Mouse (Mus musculus) cortical plate, adult 2 months (tissue): ENCODE data around the gene Qprt. TPM values are rescaled to one million over a fixed set of nuclear protein-coding genes. Genes with fewer than 3 reads are reported as not detected.
"Not testable (repeated sequence)": the region's sequence is repeated elsewhere in the genome, so short reads cannot be mapped to it uniquely, and the experiment has no call there.

ENCODE experiments used
- H3K27ac ChIP-seq: fragments of 200-500 bp; 2 replicates; pipeline ENCODE4 v1.5.1; 2012; ENCODE audit warnings: low read length, control low read depth, inconsistent platforms; ENCODE audit not compliant: insufficient read depth
- H3K4me1 ChIP-seq: fragments of 200-500 bp; 2 replicates; pipeline ENCODE4 v1.6.1; 2011; ENCODE audit warnings: low read length; ENCODE audit not compliant: control insufficient read depth, insufficient read depth
- H3K4me3 ChIP-seq: fragments of 200-500 bp; 2 replicates; pipeline ENCODE4 v1.5.1; 2011; ENCODE audit warnings: mild to moderate bottlenecking, low read length, control low read depth; ENCODE audit not compliant: insufficient read depth
- CTCF ChIP-seq: fragments of 200-500 bp; IDR thresholded peaks from 2 replicates; pipeline ENCODE4 v1.5.1; 2011; ENCODE audit warnings: mild to moderate bottlenecking, control low read depth, low read length; ENCODE audit not compliant: insufficient read depth; ENCODE audit errors: extremely low read depth
- POLR2A ChIP-seq: fragments of 200-500 bp; IDR thresholded peaks from 2 replicates; pipeline ENCODE4 v1.6.1; 2011; ENCODE audit warnings: mild to moderate bottlenecking, low read length, control low read depth; ENCODE audit not compliant: insufficient read depth; ENCODE audit errors: extremely low read depth
- polyA plus RNA-seq: library from polyadenylated mRNA; depleted of rRNA; stranded (reverse); fragments of >200 nt; gene quantifications from 2 replicates; pipeline ENCODE4 v1.2.3, GENCODE M21; 2012

Gene Qprt
- polyA plus RNA-seq, 1 experiment = 0.77 TPM

DNA sequence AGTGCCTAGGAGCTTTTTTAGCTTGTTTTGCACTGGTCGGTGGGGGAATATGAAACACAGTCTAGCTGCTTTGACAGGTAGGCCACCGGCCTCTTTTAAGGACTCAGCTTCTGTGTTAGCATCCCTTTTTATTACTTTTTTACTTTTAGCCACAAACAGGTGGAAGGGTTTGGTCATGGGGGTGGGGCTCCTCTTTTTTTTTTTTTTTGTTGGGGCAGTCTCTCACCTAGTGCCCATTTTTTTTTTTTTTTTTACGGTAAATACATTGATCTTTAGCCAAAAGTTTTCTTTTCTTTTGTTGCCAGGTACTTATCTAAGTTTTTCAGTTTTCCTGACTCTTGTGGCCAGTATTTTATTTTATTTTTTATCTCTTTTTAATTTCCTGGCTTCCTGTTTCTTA is 33.9 kb downstream of the Qprt start:
- H3K4me1 ChIP-seq = no peaks in the 10 kb centered on the region
- no peak overlapping the region for H3K27ac ChIP-seq
- TF ChIP-seq POLR2A (no peak), CTCF (no peak)
- no peak overlapping the region for H3K4me3 ChIP-seq

DNA sequence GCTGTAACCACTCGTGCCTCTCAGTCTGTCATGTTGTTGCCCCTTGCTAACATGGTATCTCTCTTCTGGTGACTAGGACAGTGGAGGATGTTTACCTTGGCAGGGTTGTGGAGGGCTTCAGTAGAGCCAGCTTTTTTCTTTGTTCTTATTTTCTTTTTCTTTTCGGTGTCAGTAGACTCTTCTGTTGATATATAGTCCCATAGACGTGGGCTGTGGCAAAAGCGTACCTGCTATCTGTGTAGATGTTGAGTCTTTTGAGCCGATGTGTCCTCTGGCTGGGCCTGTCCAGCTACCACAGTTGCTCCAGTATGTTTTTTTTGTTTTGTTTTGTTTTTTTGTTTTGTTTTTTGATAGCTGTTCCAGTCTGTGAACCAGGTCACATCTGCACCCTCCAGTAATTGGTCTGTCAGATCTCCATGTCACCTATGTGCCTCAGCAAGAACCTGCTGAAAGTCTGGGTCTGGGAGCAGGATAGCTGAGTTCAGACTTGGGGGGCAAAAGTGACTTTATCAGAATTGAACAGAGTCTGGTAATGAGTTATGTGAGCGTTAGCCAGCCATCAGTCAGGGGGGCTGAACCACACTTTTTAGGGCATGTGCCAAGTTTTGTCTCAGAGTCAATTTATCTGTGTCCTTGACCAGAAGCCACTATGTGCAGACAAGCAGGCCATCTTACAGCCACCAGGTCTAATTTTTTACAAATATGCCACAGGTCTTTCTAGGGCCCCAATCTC is 34.6 kb downstream of the Qprt start, which contains the start of gene Zg16:
TSS of gene Zg16 (minus strand) at position 51 of the 733 bp plus-strand sequence.
- not testable (repeated sequence) for H3K4me1 ChIP-seq, H3K27ac ChIP-seq, H3K4me3 ChIP-seq

- H3K4me1 ChIP-seq, H3K27ac ChIP-seq, H3K4me3 ChIP-seq: not testable (repeated sequence)
Observed at GRCm38 (mm10) chr7:127085751-127086150, 36.3 kb downstream of the Qprt start.

- no peak overlapping the region for H3K4me3 ChIP-seq
- no peaks in the 10 kb centered on the region for H3K4me1 ChIP-seq
- H3K27ac ChIP-seq = no peak overlapping the region
- TF ChIP-seq CTCF (no peak), POLR2A (no peak)
Observed at GRCm38 (mm10) chr7:127084794-127085193, 37.2 kb downstream of the Qprt start.

GRCm38 (mm10) chr7:127083689-127084088 is 38.3 kb downstream of the Qprt start:
- Histone ChIP-seq H3K4me3 (no peak overlapping the region), H3K4me1 (no peaks in the 10 kb centered on the region), H3K27ac (no peak overlapping the region)
- no peak for TF ChIP-seq CTCF
- TF ChIP-seq POLR2A = no peak

DNA sequence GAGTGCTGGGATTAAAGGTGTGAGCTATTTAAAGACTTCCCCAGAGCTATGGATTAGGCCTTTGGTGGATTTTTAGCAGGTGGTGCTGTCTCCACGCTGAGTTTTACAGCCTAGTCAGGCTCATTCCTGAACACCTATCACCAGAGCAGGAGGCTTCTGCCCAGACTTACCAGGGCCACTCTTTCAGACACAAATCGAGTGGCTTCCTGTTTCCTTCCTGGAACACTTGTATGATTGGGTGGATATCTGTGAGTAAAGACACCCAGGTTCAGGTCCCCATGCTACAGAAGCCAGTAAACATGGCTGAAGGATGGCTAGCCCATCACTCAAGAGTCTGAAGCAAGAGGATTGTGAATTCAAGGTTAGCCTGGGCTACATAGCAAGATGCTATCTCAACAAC is 39.0 kb downstream of the Qprt start:
- H3K4me3 ChIP-seq = no peak overlapping the region
- H3K27ac ChIP-seq = no peak overlapping the region
- no peaks in the 10 kb centered on the region for H3K4me1 ChIP-seq
- TF ChIP-seq CTCF (no peak), POLR2A (no peak)

GRCm38 (mm10) chr7:127082271-127082670 is 39.8 kb downstream of the Qprt start:
- TF ChIP-seq POLR2A (no peak), CTCF (no peak)
- Histone ChIP-seq H3K4me3 (no peak overlapping the region), H3K4me1 (no peaks in the 10 kb centered on the region), H3K27ac (no peak overlapping the region)

DNA sequence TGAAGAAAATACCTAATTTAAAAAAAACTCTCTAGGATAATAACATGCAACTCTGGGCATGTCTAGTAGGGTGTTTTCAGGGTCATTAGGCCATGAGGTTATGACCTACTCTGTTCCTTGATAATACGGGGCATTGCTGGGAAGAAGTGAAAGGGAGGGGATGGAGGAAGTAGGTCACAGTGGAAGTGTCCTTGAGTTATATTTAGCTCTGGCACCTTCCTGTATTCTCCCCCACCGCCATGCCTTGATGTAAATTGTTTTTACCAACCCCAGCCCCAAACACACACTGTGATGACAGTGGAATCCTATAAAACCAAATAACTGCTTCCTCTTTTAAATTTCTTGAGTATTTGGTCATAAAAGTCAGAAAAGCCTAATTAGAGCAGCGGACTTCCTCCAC is 42.0 kb downstream of the Qprt start:
- TF ChIP-seq CTCF = no peak
- TF ChIP-seq POLR2A = no peak
- no peaks in the 10 kb centered on the region for H3K4me1 ChIP-seq
- H3K27ac ChIP-seq = no peak overlapping the region
- no peak overlapping the region for H3K4me3 ChIP-seq

DNA sequence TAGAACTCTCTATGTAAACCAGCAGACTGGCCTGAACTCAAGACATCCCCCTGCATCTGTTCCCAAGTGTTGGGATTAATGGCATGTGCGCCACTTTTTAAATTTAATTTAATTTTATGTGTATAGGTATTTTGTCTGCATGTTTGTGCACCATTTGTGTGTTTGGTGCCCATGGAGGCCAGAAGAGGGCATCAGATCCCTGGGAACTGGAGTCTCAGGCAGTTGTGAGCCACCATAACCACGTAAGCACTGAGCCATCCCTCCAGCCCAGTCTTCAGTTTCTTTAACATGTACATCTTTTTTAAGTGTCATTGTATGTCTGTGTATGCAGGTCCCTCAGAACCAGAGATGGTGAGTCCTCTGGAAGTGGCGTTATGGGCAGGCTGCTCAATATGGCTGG is 44.3 kb downstream of the Qprt start:
- Histone ChIP-seq H3K4me1 (no peaks in the 10 kb centered on the region), H3K4me3 (no peak overlapping the region), H3K27ac (no peak overlapping the region)
- TF ChIP-seq CTCF (no peak), POLR2A (no peak)

- no peak overlapping the region for H3K27ac ChIP-seq
- H3K4me1 ChIP-seq = no peaks in the 10 kb centered on the region
- TF ChIP-seq POLR2A (no peak), CTCF (no peak)
- H3K4me3 ChIP-seq = no peak overlapping the region
Observed at GRCm38 (mm10) chr7:127076188-127076587, 45.8 kb downstream of the Qprt start.
